Mouse (Mus musculus): ENCODE data around the gene Fbxo31. TPM values are rescaled to one million over a fixed set of nuclear protein-coding genes. Genes with fewer than 3 reads are reported as not detected.

Gene Fbxo31
- polyA plus RNA-seq (2012; rRNA removed): 17.5 and 24.7 TPM in 2 replicates

DNA sequence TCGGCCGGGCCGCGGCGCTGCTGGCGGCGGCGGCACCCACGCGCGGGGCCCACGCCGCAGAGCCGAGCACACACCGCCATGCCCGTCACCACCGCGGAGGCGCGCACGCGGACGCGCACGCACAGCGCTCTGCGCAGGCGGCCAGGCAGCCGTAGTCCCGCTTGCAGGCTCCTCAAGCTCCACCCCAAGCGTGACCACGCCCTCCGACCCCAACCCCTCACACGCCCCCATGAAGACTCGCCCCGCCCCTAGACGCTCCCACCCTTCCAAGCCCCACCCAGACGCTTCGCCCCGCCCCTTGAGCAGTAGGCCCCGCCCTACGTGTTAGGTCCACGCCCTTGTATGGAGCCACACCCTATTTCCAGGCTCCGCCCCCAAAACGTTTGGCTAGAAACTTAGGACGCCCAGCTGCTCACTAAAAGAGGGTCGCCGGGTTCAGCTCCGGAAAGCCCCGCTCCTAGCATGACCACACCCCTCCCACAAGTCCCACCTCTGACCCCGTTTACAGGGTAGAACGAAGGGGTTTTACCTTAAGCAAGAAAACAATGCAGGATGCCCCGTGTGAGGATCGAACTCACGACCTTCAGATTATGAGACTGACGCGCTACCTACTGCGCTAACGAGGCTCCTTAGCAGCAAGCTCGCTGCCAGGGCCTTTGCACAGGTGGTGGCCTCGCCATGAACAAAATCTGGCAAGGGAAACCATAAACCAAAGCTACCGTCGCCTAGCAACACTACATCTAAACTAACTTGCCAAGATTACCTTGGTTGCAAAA is at the start of gene Fbxo31:
Fbxo31 (minus strand) TSS at position 131 of the 776 bp plus-strand sequence.

GRCm38 (mm10) chr8:121590203-121591177 is 11.9 kb upstream of the Fbxo31 start, which contains the start of gene Map1lc3b:
Map1lc3b (plus strand) TSS chr8:121590361.

GRCm38 (mm10) chr8:121544276-121544785 is 34.3 kb downstream of the Fbxo31 start, which contains the start of gene 1700018B08Rik:
1700018B08Rik (minus strand) TSS chr8:121544320.

Other genes starting within 250 kb of the Fbxo31 start
- not detected in 2 replicates for gene 1700018B08Rik, start 34.5 kb downstream of the Fbxo31 start, polyA plus RNA-seq (2012; rRNA removed)
- gene Map1lc3b, start 11.6 kb upstream of the Fbxo31 start, polyA plus RNA-seq (2012; rRNA removed): 51.5 and 61.5 TPM in 2 replicates
- 8.1 and 10.4 TPM in 2 replicates for gene Zcchc14, start 74.1 kb upstream of the Fbxo31 start, polyA plus RNA-seq (2012; rRNA removed)
- 0.16 and 0.44 TPM in 2 replicates for gene Jph3, start 150.8 kb upstream of the Fbxo31 start, polyA plus RNA-seq (2012; rRNA removed)

Measured in stomach, adult 2 months (tissue).